Mouse (Mus musculus): Measurements from ENCODE around the gene Cnih2. TPM values are rescaled to one million over a fixed set of nuclear protein-coding genes. Genes with fewer than 3 reads are reported as not detected.

Gene Cnih2
- 430 and 432 TPM in 2 replicates for polyA plus RNA-seq (2015; fragmentation: Nextera tagmentation; extraction: Ambion mirVana)

GRCm38 (mm10) chr19:5098363-5099143 is at the start of gene Cnih2:
Cnih2 (minus strand) TSS chr19:5098521.
- peak within 1 kb of the TSS; percentile 89 for H3K4me3 ChIP-seq (ENCODE audit: low read depth, low read length)
- peaks cover 53% of the 10 kb centered on the region for H3K4me1 ChIP-seq (ENCODE audit: control insufficient read depth, insufficient read depth, low read length)
- H3K4me2 ChIP-seq (ENCODE audit: low read length): peak within 1 kb of the TSS; percentile 88
- 3% methylated on average over 38 of the region's 48 CpGs for WGBS
- H3K36me3 ChIP-seq (ENCODE audit: control insufficient read depth, insufficient read depth, low read length): peaks cover 22% of the 10 kb centered on the region
- peak; percentile 73 for ATAC-seq
- peak within 1 kb of the TSS; percentile 100 for H3K9ac ChIP-seq (ENCODE audit: low read depth, low read length)
- no peaks in the 10 kb centered on the region for H3K9me3 ChIP-seq (replicated peaks; ENCODE audit: control insufficient read depth, low read length, poor library complexity, severe bottlenecking)
- peak within 1 kb of the TSS; percentile 98 for H3K27ac ChIP-seq (ENCODE audit: low read length)
- no peaks in the 10 kb centered on the region for H3K27me3 ChIP-seq (ENCODE audit: control insufficient read depth, insufficient read depth, low read depth, low read length)

- no peaks in the 10 kb centered on the region for H3K27me3 ChIP-seq (ENCODE audit: control insufficient read depth, insufficient read depth, low read depth, low read length)
- H3K36me3 ChIP-seq (ENCODE audit: control insufficient read depth, insufficient read depth, low read length): peaks cover 42% of the 10 kb centered on the region
- H3K4me2 ChIP-seq (ENCODE audit: low read length): no peak overlapping the region
- H3K4me1 ChIP-seq (ENCODE audit: control insufficient read depth, insufficient read depth, low read length): no peaks in the 10 kb centered on the region
- H3K4me3 ChIP-seq (ENCODE audit: low read depth, low read length): no peak overlapping the region
- H3K9ac ChIP-seq (ENCODE audit: low read depth, low read length): no peak overlapping the region
- H3K27ac ChIP-seq (ENCODE audit: low read length): no peak overlapping the region
- ATAC-seq: no peak
- no peaks in the 10 kb centered on the region for H3K9me3 ChIP-seq (replicated peaks; ENCODE audit: control insufficient read depth, low read length, poor library complexity, severe bottlenecking)
- 3% methylated on average over 2 of the region's 2 CpGs for WGBS
Measured at GRCm38 (mm10) chr19:5139640-5140039, 41.3 kb upstream of the Cnih2 start.

GRCm38 (mm10) chr19:5131237-5131636 is 32.9 kb upstream of the Cnih2 start:
- Histone ChIP-seq H3K27me3 (ENCODE audit: control insufficient read depth, insufficient read depth, low read depth, low read length) (no peaks in the 10 kb centered on the region), H3K9ac (ENCODE audit: low read depth, low read length) (no peak overlapping the region), H3K27ac (ENCODE audit: low read length) (no peak overlapping the region), H3K9me3 (replicated peaks; ENCODE audit: control insufficient read depth, low read length, poor library complexity, severe bottlenecking) (no peaks in the 10 kb centered on the region), H3K36me3 (ENCODE audit: control insufficient read depth, insufficient read depth, low read length) (peaks cover 12% of the 10 kb centered on the region; the same call in 1 of the 2 replicates), H3K4me2 (ENCODE audit: low read length) (no peak overlapping the region), H3K4me1 (ENCODE audit: control insufficient read depth, insufficient read depth, low read length) (no peaks in the 10 kb centered on the region), H3K4me3 (ENCODE audit: low read depth, low read length) (no peak overlapping the region)
- WGBS: 76% methylated on average over 4 of the region's 4 CpGs
- no peak for ATAC-seq

- peaks cover 3% of the 10 kb centered on the region; the same call in 1 of the 2 replicates for H3K36me3 ChIP-seq (ENCODE audit: control insufficient read depth, insufficient read depth, low read length)
- no peak overlapping the region for H3K4me2 ChIP-seq (ENCODE audit: low read length)
- no peak overlapping the region for H3K4me3 ChIP-seq (ENCODE audit: low read depth, low read length)
- H3K9me3 ChIP-seq (replicated peaks; ENCODE audit: control insufficient read depth, low read length, poor library complexity, severe bottlenecking): no peaks in the 10 kb centered on the region
- ATAC-seq: no peak
- no peak overlapping the region for H3K9ac ChIP-seq (ENCODE audit: low read depth, low read length)
- WGBS: 27% methylated on average over 1 of the region's 1 CpGs
- no peak overlapping the region for H3K27ac ChIP-seq (ENCODE audit: low read length)
- H3K27me3 ChIP-seq (ENCODE audit: control insufficient read depth, insufficient read depth, low read depth, low read length): no peaks in the 10 kb centered on the region
- no peaks in the 10 kb centered on the region for H3K4me1 ChIP-seq (ENCODE audit: control insufficient read depth, insufficient read depth, low read length)
Measured at GRCm38 (mm10) chr19:5129770-5130169, 31.4 kb upstream of the Cnih2 start.

- no peak overlapping the region for H3K4me3 ChIP-seq (ENCODE audit: low read depth, low read length)
- no peaks in the 10 kb centered on the region for H3K27me3 ChIP-seq (ENCODE audit: control insufficient read depth, insufficient read depth, low read depth, low read length)
- WGBS: 69% methylated on average over 7 of the region's 7 CpGs
- H3K9ac ChIP-seq (ENCODE audit: low read depth, low read length): no peak overlapping the region
- H3K4me2 ChIP-seq (ENCODE audit: low read length): no peak overlapping the region
- H3K4me1 ChIP-seq (ENCODE audit: control insufficient read depth, insufficient read depth, low read length): peaks cover 3% of the 10 kb centered on the region
- H3K9me3 ChIP-seq (replicated peaks; ENCODE audit: control insufficient read depth, low read length, poor library complexity, severe bottlenecking): no peaks in the 10 kb centered on the region
- no peak overlapping the region for H3K27ac ChIP-seq (ENCODE audit: low read length)
- ATAC-seq: no peak
- no peaks in the 10 kb centered on the region for H3K36me3 ChIP-seq (ENCODE audit: control insufficient read depth, insufficient read depth, low read length)
Measured at GRCm38 (mm10) chr19:5124055-5124614, 25.8 kb upstream of the Cnih2 start.

- ATAC-seq: no peak
- H3K4me1 ChIP-seq (ENCODE audit: control insufficient read depth, insufficient read depth, low read length): peaks cover 7% of the 10 kb centered on the region
- H3K4me3 ChIP-seq (ENCODE audit: low read depth, low read length): no peak overlapping the region
- no peaks in the 10 kb centered on the region for H3K9me3 ChIP-seq (replicated peaks; ENCODE audit: control insufficient read depth, low read length, poor library complexity, severe bottlenecking)
- no peak overlapping the region for H3K4me2 ChIP-seq (ENCODE audit: low read length)
- no peak overlapping the region for H3K27ac ChIP-seq (ENCODE audit: low read length)
- 87% methylated on average over 3 of the region's 3 CpGs for WGBS
- H3K27me3 ChIP-seq (ENCODE audit: control insufficient read depth, insufficient read depth, low read depth, low read length): no peaks in the 10 kb centered on the region
- no peak overlapping the region for H3K9ac ChIP-seq (ENCODE audit: low read depth, low read length)
- H3K36me3 ChIP-seq (ENCODE audit: control insufficient read depth, insufficient read depth, low read length): no peaks in the 10 kb centered on the region
Measured at GRCm38 (mm10) chr19:5123241-5123640, 24.9 kb upstream of the Cnih2 start.

- peaks cover 7% of the 10 kb centered on the region for H3K4me1 ChIP-seq (ENCODE audit: control insufficient read depth, insufficient read depth, low read length)
- no peak overlapping the region for H3K9ac ChIP-seq (ENCODE audit: low read depth, low read length)
- no peaks in the 10 kb centered on the region for H3K9me3 ChIP-seq (replicated peaks; ENCODE audit: control insufficient read depth, low read length, poor library complexity, severe bottlenecking)
- 70% methylated on average over 10 of the region's 10 CpGs for WGBS
- no peak overlapping the region for H3K27ac ChIP-seq (ENCODE audit: low read length)
- ATAC-seq: no peak
- no peaks in the 10 kb centered on the region for H3K36me3 ChIP-seq (ENCODE audit: control insufficient read depth, insufficient read depth, low read length)
- no peak overlapping the region for H3K4me3 ChIP-seq (ENCODE audit: low read depth, low read length)
- H3K27me3 ChIP-seq (ENCODE audit: control insufficient read depth, insufficient read depth, low read depth, low read length): no peaks in the 10 kb centered on the region
- H3K4me2 ChIP-seq (ENCODE audit: low read length): no peak overlapping the region
Measured at GRCm38 (mm10) chr19:5122492-5122891, 24.2 kb upstream of the Cnih2 start.

GRCm38 (mm10) chr19:5118384-5118698 is 20.0 kb upstream of the Cnih2 start, which contains the start of gene Klc2:
Klc2 (minus strand) TSS chr19:5118560.
- no peak for ATAC-seq
- no peaks in the 10 kb centered on the region for H3K27me3 ChIP-seq (ENCODE audit: control insufficient read depth, insufficient read depth, low read depth, low read length)
- 2% methylated on average over 18 of the region's 18 CpGs for WGBS
- H3K4me2 ChIP-seq (ENCODE audit: low read length): peak within 1 kb of the TSS; percentile 68
- peak within 1 kb of the TSS; percentile 91 for H3K27ac ChIP-seq (ENCODE audit: low read length)
- no peaks in the 10 kb centered on the region for H3K9me3 ChIP-seq (replicated peaks; ENCODE audit: control insufficient read depth, low read length, poor library complexity, severe bottlenecking)
- peak within 1 kb of the TSS; percentile 88 for H3K4me3 ChIP-seq (ENCODE audit: low read depth, low read length)
- peaks cover 3% of the 10 kb centered on the region; the same call in 1 of the 2 replicates for H3K36me3 ChIP-seq (ENCODE audit: control insufficient read depth, insufficient read depth, low read length)
- H3K4me1 ChIP-seq (ENCODE audit: control insufficient read depth, insufficient read depth, low read length): peaks cover 18% of the 10 kb centered on the region
- H3K9ac ChIP-seq (ENCODE audit: low read depth, low read length): peak within 1 kb of the TSS; percentile 98

Data from midbrain, embryonic 16.5 days (tissue).